Mouse (Mus musculus) brain, embryonic 14.5 days (tissue): ENCODE measurements around the gene Prtg.

Source experiments
- CTCF ChIP-seq: fragments of 200-500 bp; IDR thresholded peaks from 2 replicates; pipeline ENCODE4 v1.5.1; 2012; ENCODE audit warnings: inconsistent platforms, mild to moderate bottlenecking, moderate library complexity, borderline replicate concordance; ENCODE audit not compliant: insufficient read depth, insufficient read length; ENCODE audit errors: extremely low read depth
- POLR2A ChIP-seq: fragments of 200-500 bp; IDR thresholded peaks from 2 replicates; pipeline ENCODE4 v1.6.1; 2012; ENCODE audit warnings: mild to moderate bottlenecking, inconsistent platforms, borderline replicate concordance; ENCODE audit not compliant: poor library complexity, insufficient read depth, insufficient read length, severe bottlenecking; ENCODE audit errors: extremely low read depth

GRCm38 (mm10) chr9:72833992-72834696 lies 27.5 kb downstream of the Prtg start:
- TF ChIP-seq POLR2A (no peak), CTCF (no peak)
